Mouse (Mus musculus): Measurements from ENCODE around the gene Fhit. TPM values are rescaled to one million over a fixed set of nuclear protein-coding genes. Genes with fewer than 3 reads are reported as not detected.

Fhit gene
- polyA plus RNA-seq, 1 experiment from 2014 or later, result 4.5 TPM

DNA sequence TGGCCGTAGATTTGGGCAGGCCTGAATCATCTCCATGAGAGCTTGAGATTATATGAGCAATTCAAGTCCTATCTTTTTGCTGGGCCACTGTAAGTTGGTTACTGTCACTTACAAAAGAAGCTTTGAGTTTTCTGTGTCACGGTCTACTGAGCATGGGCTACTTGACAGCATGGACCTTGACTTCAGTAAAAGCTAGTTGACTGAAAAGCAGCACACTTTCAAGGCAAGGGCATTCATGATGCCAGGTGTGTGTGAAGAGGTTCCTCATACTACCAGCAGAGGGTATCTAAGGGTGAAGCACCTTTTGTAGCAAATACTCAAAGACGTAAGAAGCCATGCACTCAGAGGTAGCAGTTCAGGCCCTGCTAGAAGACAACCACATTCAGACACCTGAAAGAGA, 1548.7 kb downstream of the Fhit start:
- Histone ChIP-seq H3K4me3 (ENCODE audit: low read depth, low read length) (no peak overlapping the region), H3K9ac (ENCODE audit: low read length) (no peak overlapping the region), H3K4me1 (ENCODE audit: control insufficient read depth, insufficient read depth, low read length) (no peaks in the 10 kb centered on the region), H3K27me3 (ENCODE audit: control insufficient read depth, insufficient read depth, low read length) (no peaks in the 10 kb centered on the region), H3K9me3 (ENCODE audit: control insufficient read depth, low read length) (no peaks in the 10 kb centered on the region), H3K27ac (ENCODE audit: low read depth, low read length) (no peak overlapping the region), H3K36me3 (ENCODE audit: control insufficient read depth, insufficient read depth, low read length) (no peaks in the 10 kb centered on the region), H3K4me2 (ENCODE audit: low read depth) (no peak overlapping the region)
- ATAC-seq (ENCODE audit: insufficient read depth, low FRiP score, low TSS enrichment), result no peak
- 91% methylated on average over 3 of the region's 3 CpGs for WGBS
- DNase-seq (ENCODE audit: low spot score), result no peak

DNA sequence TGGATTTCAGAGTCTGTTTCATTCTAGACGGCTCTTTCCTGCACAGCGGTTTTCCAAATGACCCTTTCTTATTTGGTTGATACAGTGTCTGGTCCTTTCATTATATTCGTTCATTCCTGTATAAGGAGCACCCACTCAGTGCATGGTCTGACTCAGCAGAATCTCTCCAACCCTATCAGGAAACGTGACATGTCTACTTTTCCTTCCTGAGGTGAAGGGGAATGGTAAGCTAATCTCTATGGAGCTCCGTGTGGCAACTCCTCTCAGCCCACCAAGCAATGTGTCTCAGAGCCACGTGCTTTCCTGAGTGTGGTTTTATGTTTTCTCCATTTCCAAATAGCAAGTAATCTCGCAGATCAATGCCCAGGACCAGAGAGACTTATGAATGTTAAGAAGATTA, 1552.7 kb downstream of the Fhit start:
- Histone ChIP-seq H3K9me3 (ENCODE audit: control insufficient read depth, low read length) (no peaks in the 10 kb centered on the region), H3K4me1 (ENCODE audit: control insufficient read depth, insufficient read depth, low read length) (no peaks in the 10 kb centered on the region), H3K9ac (ENCODE audit: low read length) (no peak overlapping the region), H3K27me3 (ENCODE audit: control insufficient read depth, insufficient read depth, low read length) (no peaks in the 10 kb centered on the region), H3K27ac (ENCODE audit: low read depth, low read length) (no peak overlapping the region), H3K4me2 (ENCODE audit: low read depth) (no peak overlapping the region), H3K4me3 (ENCODE audit: low read depth, low read length) (no peak overlapping the region), H3K36me3 (ENCODE audit: control insufficient read depth, insufficient read depth, low read length) (no peaks in the 10 kb centered on the region)
- ATAC-seq (ENCODE audit: insufficient read depth, low FRiP score, low TSS enrichment) (no peak), DNase-seq (ENCODE audit: low spot score) (no peak)
- WGBS, result 84% methylated on average over 7 of the region's 7 CpGs

DNA sequence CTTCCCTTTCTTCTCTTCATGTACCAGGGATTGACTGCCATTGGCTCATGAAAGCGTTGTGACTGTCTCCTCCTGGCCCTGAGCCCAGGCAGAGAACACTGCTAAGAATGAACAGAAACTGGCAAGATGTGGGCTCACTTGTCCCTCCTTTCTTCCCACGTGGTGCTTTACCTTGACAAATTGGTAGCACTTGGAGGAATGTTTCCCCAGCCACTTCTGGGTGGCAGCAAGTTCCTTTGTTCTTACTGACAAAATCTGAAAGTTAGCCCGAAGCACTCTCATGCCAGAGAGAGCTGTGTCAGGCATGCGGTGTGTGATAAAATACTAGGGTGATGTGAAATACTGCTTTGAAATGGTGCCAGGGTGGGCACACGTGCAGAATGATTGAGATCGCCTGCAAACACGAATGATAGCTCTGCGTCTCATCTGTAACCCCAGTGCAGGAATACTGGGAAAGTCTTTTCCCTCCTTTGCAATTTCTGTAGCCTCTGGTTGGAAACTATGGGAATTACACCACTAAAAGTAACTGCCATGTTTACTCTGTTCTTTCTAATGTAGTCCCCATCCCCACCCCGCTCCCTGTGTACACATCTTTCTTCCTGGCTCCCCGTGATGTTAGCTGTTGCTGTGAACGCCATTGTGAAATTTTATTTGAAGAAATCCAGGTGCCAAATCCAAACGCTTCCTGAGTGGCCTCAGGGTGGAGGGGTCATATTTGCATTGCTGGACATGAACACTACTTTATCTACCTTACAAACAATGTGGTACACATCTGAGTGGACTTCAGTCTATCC, 1555.1 kb downstream of the Fhit start:
- ATAC-seq (ENCODE audit: insufficient read depth, low FRiP score, low TSS enrichment) (no peak), DNase-seq (ENCODE audit: low spot score) (no peak)
- 77% methylated on average over 12 of the region's 12 CpGs for WGBS
- Histone ChIP-seq H3K36me3 (ENCODE audit: control insufficient read depth, insufficient read depth, low read length) (no peaks in the 10 kb centered on the region), H3K27me3 (ENCODE audit: control insufficient read depth, insufficient read depth, low read length) (no peaks in the 10 kb centered on the region), H3K9ac (ENCODE audit: low read length) (no peak overlapping the region), H3K4me2 (ENCODE audit: low read depth) (no peak overlapping the region), H3K4me3 (ENCODE audit: low read depth, low read length) (no peak overlapping the region), H3K9me3 (ENCODE audit: control insufficient read depth, low read length) (no peaks in the 10 kb centered on the region), H3K4me1 (ENCODE audit: control insufficient read depth, insufficient read depth, low read length) (no peaks in the 10 kb centered on the region), H3K27ac (ENCODE audit: low read depth, low read length) (no peak overlapping the region)

DNA sequence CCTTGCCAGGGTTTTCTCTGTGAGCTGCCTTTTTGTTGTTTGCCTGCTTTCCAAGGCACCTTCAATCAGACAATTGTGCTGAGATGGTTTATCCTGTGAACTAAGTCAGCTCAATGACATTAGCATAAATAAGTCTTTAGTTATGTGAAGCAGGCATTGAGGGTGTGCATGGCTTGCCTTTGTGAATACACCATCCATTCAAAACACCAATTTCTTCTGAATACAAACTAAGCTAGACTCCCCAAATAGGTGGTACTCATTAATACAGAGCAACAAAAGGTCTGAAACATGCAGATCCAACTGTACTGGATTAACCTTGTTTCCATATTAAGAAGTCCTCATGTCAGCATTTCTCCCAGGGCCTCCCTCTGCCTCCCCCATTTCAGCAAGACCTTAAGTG, 1561.6 kb downstream of the Fhit start:
- H3K36me3 ChIP-seq (ENCODE audit: control insufficient read depth, insufficient read depth, low read length), result no peaks in the 10 kb centered on the region
- no peak for ATAC-seq (ENCODE audit: insufficient read depth, low FRiP score, low TSS enrichment)
- DNase-seq (ENCODE audit: low spot score), result no peak

DNA sequence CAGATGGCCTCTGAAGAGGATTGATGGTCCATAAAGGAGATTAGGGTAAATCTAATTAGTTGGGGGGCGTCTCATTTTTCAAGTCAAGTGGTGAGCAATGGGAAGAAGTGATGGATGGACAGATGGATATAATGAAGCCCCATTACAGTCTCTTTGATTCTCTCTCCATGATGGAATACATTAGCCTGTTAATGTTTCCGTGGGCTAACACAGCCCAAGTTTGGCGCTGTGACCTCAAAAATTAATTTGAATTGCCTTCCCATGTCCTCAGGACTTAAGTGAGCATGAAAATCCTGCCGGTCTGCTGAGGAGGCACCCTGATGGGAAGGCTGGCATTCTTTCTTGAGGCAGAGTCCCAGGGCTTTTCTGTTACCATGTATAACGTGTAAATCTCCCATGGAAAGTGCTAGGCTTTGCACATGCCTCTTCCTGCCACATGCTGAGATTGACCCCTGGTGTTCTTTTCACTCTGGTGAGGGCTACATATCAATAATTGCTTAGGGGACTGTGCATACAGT, 1564.3 kb downstream of the Fhit start:
- Histone ChIP-seq H3K36me3 (ENCODE audit: control insufficient read depth, insufficient read depth, low read length) (no peaks in the 10 kb centered on the region), H3K27me3 (ENCODE audit: control insufficient read depth, insufficient read depth, low read length) (no peaks in the 10 kb centered on the region), H3K27ac (ENCODE audit: low read depth, low read length) (no peak overlapping the region), H3K9ac (ENCODE audit: low read length) (no peak overlapping the region), H3K4me1 (ENCODE audit: control insufficient read depth, insufficient read depth, low read length) (peaks cover 5% of the 10 kb centered on the region), H3K4me2 (ENCODE audit: low read depth) (no peak overlapping the region), H3K4me3 (ENCODE audit: low read depth, low read length) (no peak overlapping the region), H3K9me3 (ENCODE audit: control insufficient read depth, low read length) (no peaks in the 10 kb centered on the region)
- ATAC-seq (ENCODE audit: insufficient read depth, low FRiP score, low TSS enrichment) (peak; percentile 89), DNase-seq (ENCODE audit: low spot score) (peak; percentile 67)
- 8% methylated on average over 5 of the region's 5 CpGs for WGBS

More for the DNA sequence above, 1561.6 kb downstream of the Fhit start:
- Histone ChIP-seq H3K27ac (ENCODE audit: low read depth, low read length) (no peak overlapping the region), H3K9me3 (ENCODE audit: control insufficient read depth, low read length) (no peaks in the 10 kb centered on the region), H3K27me3 (ENCODE audit: control insufficient read depth, insufficient read depth, low read length) (no peaks in the 10 kb centered on the region), H3K9ac (ENCODE audit: low read length) (no peak overlapping the region), H3K4me2 (ENCODE audit: low read depth) (no peak overlapping the region), H3K4me3 (ENCODE audit: low read depth, low read length) (no peak overlapping the region), H3K4me1 (ENCODE audit: control insufficient read depth, insufficient read depth, low read length) (peaks cover 5% of the 10 kb centered on the region)

DNA sequence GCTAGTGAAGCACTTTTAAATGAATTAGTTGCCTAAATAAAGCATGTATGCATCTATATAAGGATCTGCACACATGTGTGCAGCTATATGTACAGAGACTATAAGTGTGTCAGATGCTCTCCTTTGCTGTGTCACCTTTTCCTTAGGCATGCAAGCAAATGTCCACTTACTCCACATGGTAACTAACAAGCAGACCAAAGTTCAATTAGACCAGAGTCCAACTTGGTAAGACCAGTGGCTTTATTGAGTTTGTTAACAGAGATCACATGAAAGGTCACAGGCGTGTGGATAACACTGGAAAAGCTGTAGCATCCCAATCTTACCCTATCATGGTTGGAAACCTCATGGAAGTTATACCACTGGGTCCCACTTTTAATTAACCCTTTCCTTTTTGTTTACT, 1572.7 kb downstream of the Fhit start:
- Histone ChIP-seq H3K9ac (ENCODE audit: low read length) (no peak overlapping the region), H3K4me3 (ENCODE audit: low read depth, low read length) (no peak overlapping the region), H3K9me3 (ENCODE audit: control insufficient read depth, low read length) (no peaks in the 10 kb centered on the region), H3K36me3 (ENCODE audit: control insufficient read depth, insufficient read depth, low read length) (no peaks in the 10 kb centered on the region), H3K4me1 (ENCODE audit: control insufficient read depth, insufficient read depth, low read length) (no peaks in the 10 kb centered on the region), H3K4me2 (ENCODE audit: low read depth) (no peak overlapping the region), H3K27me3 (ENCODE audit: control insufficient read depth, insufficient read depth, low read length) (no peaks in the 10 kb centered on the region), H3K27ac (ENCODE audit: low read depth, low read length) (no peak overlapping the region)
- 92% methylated on average over 1 of the region's 1 CpGs for WGBS
- no peak for ATAC-seq (ENCODE audit: insufficient read depth, low FRiP score, low TSS enrichment)
- no peak for DNase-seq (ENCODE audit: low spot score)

DNA sequence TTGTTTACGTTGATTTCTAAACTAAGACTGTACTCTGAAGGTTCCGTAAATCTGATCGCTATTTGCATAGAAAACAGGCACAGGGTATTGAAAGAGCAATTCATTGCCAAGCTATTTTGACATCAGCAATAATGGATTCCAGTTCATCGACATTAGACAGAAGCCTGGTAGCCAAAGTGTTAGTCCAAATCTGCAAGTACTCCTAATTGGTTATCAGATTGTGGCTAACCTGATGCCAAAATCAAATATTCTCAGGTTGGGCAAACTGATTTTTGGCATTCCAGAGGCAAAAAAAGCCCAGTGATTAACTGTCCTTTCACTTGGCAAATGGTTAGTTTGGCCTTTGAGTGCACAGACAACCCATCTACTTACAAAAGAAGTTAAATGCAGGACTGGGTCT, 1573.9 kb downstream of the Fhit start:
- Histone ChIP-seq H3K4me1 (ENCODE audit: control insufficient read depth, insufficient read depth, low read length) (no peaks in the 10 kb centered on the region), H3K9ac (ENCODE audit: low read length) (no peak overlapping the region), H3K9me3 (ENCODE audit: control insufficient read depth, low read length) (no peaks in the 10 kb centered on the region), H3K36me3 (ENCODE audit: control insufficient read depth, insufficient read depth, low read length) (no peaks in the 10 kb centered on the region), H3K4me3 (ENCODE audit: low read depth, low read length) (no peak overlapping the region), H3K4me2 (ENCODE audit: low read depth) (no peak overlapping the region), H3K27ac (ENCODE audit: low read depth, low read length) (no peak overlapping the region), H3K27me3 (ENCODE audit: control insufficient read depth, insufficient read depth, low read length) (no peaks in the 10 kb centered on the region)
- no peak for ATAC-seq (ENCODE audit: insufficient read depth, low FRiP score, low TSS enrichment)
- WGBS, result 91% methylated on average over 4 of the region's 4 CpGs
- DNase-seq (ENCODE audit: low spot score), result no peak

DNA sequence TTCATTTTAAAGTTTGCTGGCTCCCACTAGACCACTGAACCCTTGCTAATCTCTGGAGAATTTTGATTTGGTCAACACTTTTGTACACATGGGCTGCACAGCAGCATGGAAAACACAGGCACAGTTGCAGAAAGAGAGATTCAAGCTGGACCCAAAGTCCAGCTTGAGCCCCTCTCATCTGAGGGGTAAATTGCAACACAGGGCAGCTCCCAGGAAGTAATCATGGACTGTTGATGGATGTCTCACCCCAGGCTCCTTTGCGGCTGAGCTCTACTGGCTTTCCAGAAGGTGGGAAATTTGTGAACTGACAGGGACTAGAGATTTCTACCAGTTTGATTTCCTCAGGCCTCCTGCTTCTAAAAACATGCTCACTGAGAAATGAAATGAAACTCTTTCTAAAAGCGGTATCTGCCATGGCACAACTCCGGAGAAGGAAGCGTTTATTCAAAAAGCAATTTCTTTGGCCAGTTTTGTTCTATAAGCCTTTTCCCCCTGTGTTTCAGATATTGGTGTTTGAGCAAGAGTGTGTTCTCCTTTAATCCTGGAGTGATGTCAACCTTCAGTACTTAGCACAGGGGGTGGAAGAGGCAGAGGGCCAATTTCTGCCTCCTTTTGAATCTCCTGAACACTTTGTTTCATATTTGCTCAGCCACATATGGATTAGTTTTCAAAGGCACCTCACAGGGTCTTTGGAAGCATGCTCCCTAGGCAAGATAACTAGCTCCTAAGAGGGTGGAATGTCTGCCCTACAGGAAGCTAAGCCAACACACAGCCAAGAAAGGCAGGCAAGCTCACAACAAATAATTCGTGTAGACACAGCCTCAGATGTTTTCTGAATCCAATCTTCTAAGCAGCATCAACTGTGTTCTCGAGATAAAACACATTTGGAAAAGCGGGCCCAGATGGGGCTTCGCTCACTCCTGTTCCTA, 1578.3 kb downstream of the Fhit start:
- H3K4me3 ChIP-seq (ENCODE audit: low read depth, low read length), result no peak overlapping the region
- H3K9ac ChIP-seq (ENCODE audit: low read length), result no peak overlapping the region
- no peak for DNase-seq (ENCODE audit: low spot score)
- no peaks in the 10 kb centered on the region for H3K9me3 ChIP-seq (ENCODE audit: control insufficient read depth, low read length)
- ATAC-seq (ENCODE audit: insufficient read depth, low FRiP score, low TSS enrichment), result no peak
- no peak overlapping the region for H3K4me2 ChIP-seq (ENCODE audit: low read depth)
- H3K27ac ChIP-seq (ENCODE audit: low read depth, low read length), result no peak overlapping the region
- WGBS, result 84% methylated on average over 8 of the region's 8 CpGs
- H3K4me1 ChIP-seq (ENCODE audit: control insufficient read depth, insufficient read depth, low read length), result no peaks in the 10 kb centered on the region
- H3K36me3 ChIP-seq (ENCODE audit: control insufficient read depth, insufficient read depth, low read length), result no peaks in the 10 kb centered on the region
- H3K27me3 ChIP-seq (ENCODE audit: control insufficient read depth, insufficient read depth, low read length), result no peaks in the 10 kb centered on the region
